Mouse (Mus musculus): ENCODE measurements around the gene Lemd1. TPM values are rescaled to one million over a fixed set of nuclear protein-coding genes. Genes with fewer than 3 reads are reported as not detected.

Lemd1 gene
- polyA plus RNA-seq, 1 experiment from 2014 or later = 22.6 TPM

- Histone ChIP-seq H3K4me3 (no peak overlapping the region), H3K4me1 (replicated peaks) (peaks cover 76% of the 10 kb centered on the region), H3K9ac (0 out of 2 replicates have a peak overlapping the region, but pooled peaks have one; percentile 18), H3K9me3 (no peaks in the 10 kb centered on the region), H3K4me2 (no peak overlapping the region), H3K36me3 (peaks cover 22% of the 10 kb centered on the region), H3K27me3 (no peaks in the 10 kb centered on the region), H3K27ac (replicated peaks) (peak overlapping the region; percentile 81)
- ATAC-seq (ENCODE audit: low read depth) = no peak
- 10% methylated on average over 4 of the region's 4 CpGs for WGBS
These were observed 16.9 kb downstream of the Lemd1 start for GRCm38 (mm10) chr1:132208154-132208553.

DNA sequence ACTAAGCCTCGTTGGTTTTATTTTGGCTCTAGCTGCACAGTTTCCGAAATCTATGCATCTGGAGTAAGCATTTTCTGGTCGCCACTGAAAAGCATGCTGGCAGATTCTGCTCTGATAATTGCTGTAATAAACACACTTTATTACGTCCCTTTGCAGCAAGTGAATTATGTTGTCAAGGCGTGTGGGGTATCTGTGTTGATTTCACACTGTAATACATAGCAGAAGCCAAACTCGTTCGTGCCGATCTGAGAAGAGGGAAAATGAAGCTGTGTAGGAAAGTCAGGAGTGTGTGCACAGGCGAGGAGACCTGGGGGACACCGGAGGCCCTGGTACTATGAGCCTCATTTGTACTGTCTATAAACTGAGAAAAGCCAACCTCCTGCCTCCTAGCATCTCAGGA, 18.2 kb downstream of the Lemd1 start:
- Histone ChIP-seq H3K36me3 (peaks cover 18% of the 10 kb centered on the region), H3K4me2 (no peak overlapping the region), H3K9me3 (no peaks in the 10 kb centered on the region), H3K27ac (replicated peaks) (peak overlapping the region; percentile 81), H3K9ac (no peak overlapping the region; the same call in 1 of the 2 replicates), H3K4me3 (no peak overlapping the region), H3K27me3 (no peaks in the 10 kb centered on the region), H3K4me1 (replicated peaks) (peaks cover 81% of the 10 kb centered on the region)
- ATAC-seq (ENCODE audit: low read depth) = peak; percentile 56
- WGBS = 30% methylated on average over 10 of the region's 10 CpGs

GRCm38 (mm10) chr1:132210922-132211321, 19.7 kb downstream of the Lemd1 start:
- Histone ChIP-seq H3K4me3 (no peak overlapping the region), H3K9me3 (no peaks in the 10 kb centered on the region), H3K27ac (replicated peaks) (peak overlapping the region; percentile 28; the same call in 1 of the 2 replicates), H3K36me3 (0 out of 2 replicates have a peak, but pooled peaks cover 4% of the 10 kb centered on the region), H3K9ac (no peak overlapping the region), H3K27me3 (no peaks in the 10 kb centered on the region), H3K4me1 (replicated peaks) (peaks cover 75% of the 10 kb centered on the region), H3K4me2 (no peak overlapping the region)
- WGBS = 18% methylated on average over 7 of the region's 7 CpGs
- ATAC-seq (ENCODE audit: low read depth) = no peak

GRCm38 (mm10) chr1:132211672-132212071, 20.4 kb downstream of the Lemd1 start:
- peaks cover 69% of the 10 kb centered on the region for H3K4me1 ChIP-seq (replicated peaks)
- no peak overlapping the region for H3K4me3 ChIP-seq
- WGBS = 47% methylated on average over 12 of the region's 12 CpGs
- H3K27ac ChIP-seq (replicated peaks) = no peak overlapping the region
- H3K27me3 ChIP-seq = no peaks in the 10 kb centered on the region
- no peak overlapping the region for H3K9ac ChIP-seq
- H3K9me3 ChIP-seq = no peaks in the 10 kb centered on the region
- H3K36me3 ChIP-seq = no peaks in the 10 kb centered on the region
- peak overlapping the region; percentile 41; the same call in 1 of the 2 replicates for H3K4me2 ChIP-seq
- no peak for ATAC-seq (ENCODE audit: low read depth)

GRCm38 (mm10) chr1:132212218-132212617, 21.0 kb downstream of the Lemd1 start:
- WGBS = 7% methylated on average over 20 of the region's 20 CpGs
- H3K27me3 ChIP-seq = no peaks in the 10 kb centered on the region
- peaks cover 64% of the 10 kb centered on the region for H3K4me1 ChIP-seq (replicated peaks)
- peak overlapping the region; percentile 24 for H3K4me3 ChIP-seq
- no peaks in the 10 kb centered on the region for H3K9me3 ChIP-seq
- no peaks in the 10 kb centered on the region for H3K36me3 ChIP-seq
- peak overlapping the region; percentile 41 for H3K4me2 ChIP-seq
- H3K27ac ChIP-seq (replicated peaks) = no peak overlapping the region
- ATAC-seq (ENCODE audit: low read depth) = no peak
- no peak overlapping the region for H3K9ac ChIP-seq

- peak; percentile 49 for ATAC-seq (ENCODE audit: low read depth)
- WGBS = 13% methylated on average over 6 of the region's 6 CpGs
- H3K4me1 ChIP-seq (replicated peaks) = peaks cover 56% of the 10 kb centered on the region
- H3K4me2 ChIP-seq = no peak overlapping the region
- peak overlapping the region; percentile 1; the same call in 1 of the 2 replicates for H3K27ac ChIP-seq (replicated peaks)
- no peaks in the 10 kb centered on the region for H3K27me3 ChIP-seq
- no peaks in the 10 kb centered on the region for H3K36me3 ChIP-seq
- H3K9ac ChIP-seq = no peak overlapping the region
- no peak overlapping the region for H3K4me3 ChIP-seq
- H3K9me3 ChIP-seq = no peaks in the 10 kb centered on the region
These were observed 21.8 kb downstream of the Lemd1 start for GRCm38 (mm10) chr1:132213076-132213475.

GRCm38 (mm10) chr1:132216276-132216675, 25.0 kb downstream of the Lemd1 start:
- H3K4me2 ChIP-seq = no peak overlapping the region
- no peaks in the 10 kb centered on the region for H3K36me3 ChIP-seq
- no peaks in the 10 kb centered on the region for H3K27me3 ChIP-seq
- no peak for ATAC-seq (ENCODE audit: low read depth)
- H3K27ac ChIP-seq (replicated peaks) = no peak overlapping the region
- no peak overlapping the region for H3K9ac ChIP-seq
- H3K4me1 ChIP-seq (replicated peaks) = peaks cover 24% of the 10 kb centered on the region
- WGBS = 71% methylated on average over 3 of the region's 3 CpGs
- H3K4me3 ChIP-seq = no peak overlapping the region
- H3K9me3 ChIP-seq = no peaks in the 10 kb centered on the region

- no peak overlapping the region for H3K9ac ChIP-seq
- 25% methylated on average over 2 of the region's 2 CpGs for WGBS
- no peaks in the 10 kb centered on the region for H3K9me3 ChIP-seq
- 0 out of 2 replicates have a peak overlapping the region, but pooled peaks have one; percentile 64 for H3K27ac ChIP-seq (replicated peaks)
- H3K4me3 ChIP-seq = no peak overlapping the region
- ATAC-seq (ENCODE audit: low read depth) = peak; percentile 55; the same call in 1 of the 2 replicates
- H3K27me3 ChIP-seq = no peaks in the 10 kb centered on the region
- peaks cover 18% of the 10 kb centered on the region for H3K4me1 ChIP-seq (replicated peaks)
- H3K36me3 ChIP-seq = no peaks in the 10 kb centered on the region
- no peak overlapping the region for H3K4me2 ChIP-seq
These were observed 30.4 kb downstream of the Lemd1 start for GRCm38 (mm10) chr1:132221627-132222026.

- Histone ChIP-seq H3K4me2 (0 out of 2 replicates have a peak overlapping the region, but pooled peaks have one; percentile 3), H3K4me1 (replicated peaks) (peaks cover 18% of the 10 kb centered on the region)
- WGBS = 19% methylated on average over 6 of the region's 6 CpGs
These were observed 30.9 kb downstream of the Lemd1 start for GRCm38 (mm10) chr1:132222166-132222565.

DNA sequence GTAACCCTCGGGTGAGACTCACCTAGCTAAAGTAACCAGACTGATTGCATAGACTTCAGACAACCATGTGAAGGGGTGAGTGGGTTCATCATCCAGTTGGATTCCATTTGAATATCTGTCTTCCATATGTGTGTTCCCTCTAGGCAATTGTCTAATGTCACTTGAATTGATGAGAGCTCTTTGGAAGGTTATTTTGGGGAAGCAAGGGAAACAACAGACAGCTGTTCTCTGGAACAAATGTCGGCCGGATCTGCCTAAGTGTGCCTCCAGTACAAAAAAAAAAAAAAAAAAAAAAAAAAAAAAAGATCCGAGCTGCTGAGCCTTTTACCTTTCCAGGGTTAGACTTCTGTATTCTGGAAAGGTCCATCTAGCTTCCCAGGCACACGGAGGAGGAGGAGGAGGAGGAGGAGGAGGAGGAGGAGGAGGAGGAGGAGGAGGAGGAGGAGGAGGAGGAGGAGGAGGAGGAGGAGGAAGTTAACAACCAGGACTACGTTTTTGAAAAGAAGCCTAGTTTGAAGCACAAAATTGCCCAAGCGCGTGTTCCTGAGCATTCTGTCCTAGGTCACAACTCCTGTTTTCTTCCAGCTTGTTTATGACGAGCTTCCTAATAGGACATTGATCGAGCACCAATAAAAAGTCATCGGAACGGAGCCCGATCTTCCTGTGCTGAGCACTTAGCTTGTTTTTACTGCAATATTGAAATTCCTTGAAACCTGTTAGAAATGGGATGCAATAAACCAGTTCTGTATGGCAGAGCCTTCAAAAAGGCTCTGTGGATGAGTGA, 35.3 kb downstream of the Lemd1 start:
- WGBS = 73% methylated on average over 12 of the region's 13 CpGs
- 0 out of 2 replicates have a peak, but pooled peaks cover 3% of the 10 kb centered on the region for H3K36me3 ChIP-seq
- peaks cover 17% of the 10 kb centered on the region for H3K4me1 ChIP-seq (replicated peaks)
- no peak for ATAC-seq (ENCODE audit: low read depth)
- H3K27me3 ChIP-seq = no peaks in the 10 kb centered on the region
- H3K4me2 ChIP-seq = no peak overlapping the region
- H3K9me3 ChIP-seq = no peaks in the 10 kb centered on the region
- no peak overlapping the region for H3K9ac ChIP-seq
- no peak overlapping the region for H3K27ac ChIP-seq (replicated peaks)
- no peak overlapping the region for H3K4me3 ChIP-seq

More at GRCm38 (mm10) chr1:132222166-132222565, 30.9 kb downstream of the Lemd1 start:
- Histone ChIP-seq H3K4me3 (no peak overlapping the region), H3K9me3 (no peaks in the 10 kb centered on the region), H3K27ac (replicated peaks) (peak overlapping the region; percentile 64), H3K27me3 (no peaks in the 10 kb centered on the region), H3K36me3 (no peaks in the 10 kb centered on the region), H3K9ac (no peak overlapping the region)
- peak; percentile 82 for ATAC-seq (ENCODE audit: low read depth)

DNA sequence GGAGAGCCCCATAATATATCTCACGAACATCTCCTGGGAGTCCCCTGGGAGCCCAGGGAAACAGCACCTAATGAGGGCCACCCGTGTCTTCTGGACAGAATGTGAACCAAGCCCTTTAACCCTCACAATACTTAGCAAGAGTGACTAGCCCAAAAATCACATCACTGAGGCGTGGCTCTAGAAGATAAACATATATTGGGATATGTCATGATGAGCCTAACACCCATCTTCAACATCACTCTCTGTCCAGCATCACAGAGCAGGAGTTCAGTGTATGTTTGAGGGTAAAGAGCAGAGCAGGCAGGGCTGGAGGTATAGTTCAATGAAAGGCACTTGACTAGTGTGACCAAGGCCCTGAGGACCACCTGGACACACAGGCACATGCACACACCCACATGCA, 38.4 kb downstream of the Lemd1 start, which contains the start of gene Gm10188:
TSS of gene Gm10188 (minus strand) at position 101 of the 400 bp plus-strand sequence.
- Histone ChIP-seq H3K36me3 (0 out of 2 replicates have a peak, but pooled peaks cover 3% of the 10 kb centered on the region), H3K4me3 (no peak within 1 kb of the TSS), H3K27ac (replicated peaks) (no peak within 1 kb of the TSS), H3K4me2 (no peak within 1 kb of the TSS), H3K27me3 (no peaks in the 10 kb centered on the region; the same call in 1 of the 2 replicates), H3K9ac (no peak within 1 kb of the TSS), H3K9me3 (no peaks in the 10 kb centered on the region), H3K4me1 (replicated peaks) (peaks cover 8% of the 10 kb centered on the region)
- no peak for ATAC-seq (ENCODE audit: low read depth)
- 84% methylated on average over 3 of the region's 3 CpGs for WGBS
